Mouse (Mus musculus) forebrain, embryonic 15.5 days (tissue): ENCODE measurements at regions not wholly inside any gene's neighbourhood (a gene's known extent, or its start where the extent isn't known, plus 50 kb on each side); places are given as distances from the start of the nearest gene placed in this dataset.
A peak's percentile ranks its signal among the peaks of the same experiment; 100 is the strongest.

ENCODE experiments used
- ATAC-seq: fragments of 200-750 bp; cut with Nextera tagmentation; replicated peaks from 2 replicates; pipeline ENCODE4 v1.8.0; 2017; ENCODE audit warnings: mild to moderate bottlenecking, moderate TSS enrichment, moderate library complexity
- H3K27ac ChIP-seq: fragments of 300-500 bp; sonication (generic); replicated peaks from 2 replicates; pipeline ENCODE4 v1.5.1; 2015; ENCODE audit warnings: mild to moderate bottlenecking, inconsistent platforms
- H3K27me3 ChIP-seq: fragments of 300-500 bp; sonication (generic); 2 replicates; pipeline ENCODE4 v1.6.1; 2015; ENCODE audit warnings: inconsistent platforms
- H3K36me3 ChIP-seq: fragments of 300-500 bp; sonication (generic); 2 replicates; pipeline ENCODE4 v1.6.1; 2015; ENCODE audit warnings: mild to moderate bottlenecking, inconsistent platforms
- H3K4me1 ChIP-seq: fragments of 300-500 bp; sonication (generic); 2 replicates; pipeline ENCODE4 v1.6.1; 2015; ENCODE audit warnings: inconsistent platforms
- H3K4me2 ChIP-seq: fragments of 300-500 bp; sonication (generic); replicated peaks from 2 replicates; pipeline ENCODE4 v1.6.1; 2015; ENCODE audit warnings: mild to moderate bottlenecking, inconsistent platforms
- H3K4me3 ChIP-seq: fragments of 300-500 bp; sonication (generic); 2 replicates; pipeline ENCODE4 v1.5.1; 2015; ENCODE audit warnings: mild to moderate bottlenecking, inconsistent platforms
- H3K9ac ChIP-seq: fragments of 300-500 bp; sonication (generic); replicated peaks from 2 replicates; pipeline ENCODE4 v1.6.1; 2015; ENCODE audit warnings: mild to moderate bottlenecking, inconsistent platforms
- H3K9me3 ChIP-seq: fragments of 300-500 bp; sonication (generic); 2 replicates; pipeline ENCODE4 v1.6.1; 2016; ENCODE audit warnings: inconsistent platforms
- WGBS: fragments of 180-500 bp; shearing (Covaris S2); methylation state at CpG from one replicate; pipeline ENCODE4 v1.1.7; 2015; ENCODE audit warnings: mixed read lengths; 5-methylcytosine and 5-hydroxymethylcytosine counted together

- Histone ChIP-seq H3K9me3 (no peaks in the 10 kb centered on the region), H3K4me3 (no peak overlapping the region), H3K4me2 (no peak overlapping the region), H3K36me3 (no peaks in the 10 kb centered on the region), H3K27me3 (no peaks in the 10 kb centered on the region), H3K9ac (no peak overlapping the region), H3K27ac (no peak overlapping the region; the same call in 1 of the 2 replicates), H3K4me1 (0 out of 2 replicates have a peak, but pooled peaks cover 7% of the 10 kb centered on the region)
- ATAC-seq, result 0 out of 2 replicates have a peak, but pooled peaks have one; percentile 32
- 8% methylated on average over 2 of the region's 2 CpGs for WGBS
These were observed 916.3 kb downstream of the Rps29 start for GRCm38 (mm10) chr12:68242683-68243082.

GRCm38 (mm10) chr12:68231803-68232202 lies 927.2 kb downstream of the Rps29 start:
- Histone ChIP-seq H3K4me2 (no peak overlapping the region), H3K27me3 (no peaks in the 10 kb centered on the region), H3K9ac (no peak overlapping the region), H3K27ac (no peak overlapping the region), H3K4me3 (no peak overlapping the region), H3K9me3 (no peaks in the 10 kb centered on the region), H3K4me1 (no peaks in the 10 kb centered on the region), H3K36me3 (no peaks in the 10 kb centered on the region)
- no peak for ATAC-seq
- 78% methylated on average over 3 of the region's 3 CpGs for WGBS

DNA sequence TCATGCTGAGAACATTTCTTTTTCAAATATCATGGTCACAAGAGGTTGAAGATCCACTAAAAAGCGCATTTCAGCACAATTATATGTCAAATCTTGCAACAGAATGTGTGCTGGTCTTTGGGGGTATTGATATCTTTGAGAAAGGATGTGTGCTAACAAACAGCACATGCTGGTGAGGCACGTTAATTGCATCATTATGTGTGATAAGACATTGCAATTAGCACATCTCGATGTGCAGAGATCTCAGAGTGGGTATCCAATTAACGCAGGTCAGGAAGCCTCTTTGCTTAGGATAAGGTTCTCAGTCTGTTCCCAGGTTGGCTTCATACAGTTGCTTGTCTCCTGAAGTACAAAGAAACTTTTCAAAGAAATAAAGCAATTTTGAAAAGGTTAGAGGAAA lies 941.9 kb downstream of the Rps29 start:
- H3K27me3 ChIP-seq, result no peaks in the 10 kb centered on the region
- no peaks in the 10 kb centered on the region for H3K4me1 ChIP-seq
- no peaks in the 10 kb centered on the region for H3K9me3 ChIP-seq
- WGBS, result 21% methylated on average over 4 of the region's 4 CpGs
- no peak for ATAC-seq
- no peak overlapping the region for H3K4me2 ChIP-seq
- no peak overlapping the region for H3K4me3 ChIP-seq
- H3K36me3 ChIP-seq, result no peaks in the 10 kb centered on the region
- H3K9ac ChIP-seq, result no peak overlapping the region
- no peak overlapping the region for H3K27ac ChIP-seq

DNA sequence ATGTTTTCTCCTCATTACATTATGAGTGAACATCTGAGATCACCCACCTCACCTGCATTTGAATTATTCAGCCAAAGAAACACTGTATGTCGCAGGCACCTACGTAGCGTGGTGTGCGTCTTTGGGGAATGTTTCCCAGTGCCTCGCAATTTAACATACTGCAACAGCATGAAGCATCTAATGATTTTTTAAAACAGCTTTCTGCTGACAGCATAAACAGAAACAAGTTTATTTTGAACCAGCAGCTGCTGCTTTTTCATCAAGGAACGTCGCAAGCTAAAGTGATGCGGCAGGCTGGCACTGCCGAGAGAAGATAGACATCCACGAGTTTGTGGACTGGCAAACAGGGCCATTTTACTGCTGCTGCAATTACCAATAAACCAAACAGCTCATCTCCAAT lies 950.7 kb downstream of the Rps29 start:
- no peak overlapping the region for H3K9ac ChIP-seq
- 73% methylated on average over 10 of the region's 10 CpGs for WGBS
- ATAC-seq, result 0 out of 2 replicates have a peak, but pooled peaks have one; percentile 57
- no peak overlapping the region for H3K4me3 ChIP-seq
- no peaks in the 10 kb centered on the region for H3K4me1 ChIP-seq
- H3K4me2 ChIP-seq, result no peak overlapping the region
- no peak overlapping the region for H3K27ac ChIP-seq
- H3K27me3 ChIP-seq, result no peaks in the 10 kb centered on the region
- no peaks in the 10 kb centered on the region for H3K36me3 ChIP-seq
- H3K9me3 ChIP-seq, result no peaks in the 10 kb centered on the region

GRCm38 (mm10) chr12:68183858-68184257 lies 961.5 kb upstream of the Mdga2 start:
- no peaks in the 10 kb centered on the region for H3K9me3 ChIP-seq
- H3K4me3 ChIP-seq, result no peak overlapping the region
- no peak overlapping the region for H3K27ac ChIP-seq
- 92% methylated on average over 1 of the region's 1 CpGs for WGBS
- no peak for ATAC-seq
- no peaks in the 10 kb centered on the region for H3K27me3 ChIP-seq
- H3K9ac ChIP-seq, result no peak overlapping the region
- no peak overlapping the region for H3K4me2 ChIP-seq
- no peaks in the 10 kb centered on the region for H3K36me3 ChIP-seq
- H3K4me1 ChIP-seq, result no peaks in the 10 kb centered on the region

DNA sequence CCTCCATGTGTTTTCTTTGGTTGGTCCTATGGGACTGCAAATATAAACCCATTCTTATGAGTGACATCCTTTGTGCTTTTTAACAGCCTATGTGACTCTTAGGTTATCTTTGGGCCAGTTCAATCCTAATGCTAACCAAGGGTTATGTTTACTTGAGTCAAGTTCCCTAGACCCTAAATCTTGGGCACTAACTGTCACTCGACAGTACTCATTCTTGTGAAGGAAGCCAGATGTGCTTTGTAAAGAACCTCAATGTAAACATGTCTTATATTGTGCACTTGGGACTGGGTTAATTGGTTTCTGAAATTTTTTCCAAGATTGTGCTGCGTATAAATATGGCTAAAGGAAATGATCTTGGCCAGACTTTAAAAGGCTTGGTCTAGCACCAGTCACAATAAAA lies 939.0 kb upstream of the Mdga2 start:
- WGBS, result 85% methylated on average over 2 of the region's 2 CpGs
- no peak for ATAC-seq
- H3K9ac ChIP-seq, result no peak overlapping the region
- H3K27ac ChIP-seq, result no peak overlapping the region
- H3K4me1 ChIP-seq, result no peaks in the 10 kb centered on the region
- no peaks in the 10 kb centered on the region for H3K36me3 ChIP-seq
- H3K4me2 ChIP-seq, result no peak overlapping the region
- H3K4me3 ChIP-seq, result no peak overlapping the region
- H3K9me3 ChIP-seq, result no peaks in the 10 kb centered on the region
- H3K27me3 ChIP-seq, result no peaks in the 10 kb centered on the region

- no peak overlapping the region for H3K4me3 ChIP-seq
- H3K27ac ChIP-seq, result no peak overlapping the region
- H3K4me1 ChIP-seq, result no peaks in the 10 kb centered on the region
- H3K9me3 ChIP-seq, result no peaks in the 10 kb centered on the region
- no peak for ATAC-seq
- no peaks in the 10 kb centered on the region for H3K36me3 ChIP-seq
- H3K9ac ChIP-seq, result no peak overlapping the region
- no peaks in the 10 kb centered on the region for H3K27me3 ChIP-seq
- 27% methylated on average over 4 of the region's 4 CpGs for WGBS
- H3K4me2 ChIP-seq, result no peak overlapping the region
These were observed 925.7 kb upstream of the Mdga2 start for GRCm38 (mm10) chr12:68148066-68148465.

DNA sequence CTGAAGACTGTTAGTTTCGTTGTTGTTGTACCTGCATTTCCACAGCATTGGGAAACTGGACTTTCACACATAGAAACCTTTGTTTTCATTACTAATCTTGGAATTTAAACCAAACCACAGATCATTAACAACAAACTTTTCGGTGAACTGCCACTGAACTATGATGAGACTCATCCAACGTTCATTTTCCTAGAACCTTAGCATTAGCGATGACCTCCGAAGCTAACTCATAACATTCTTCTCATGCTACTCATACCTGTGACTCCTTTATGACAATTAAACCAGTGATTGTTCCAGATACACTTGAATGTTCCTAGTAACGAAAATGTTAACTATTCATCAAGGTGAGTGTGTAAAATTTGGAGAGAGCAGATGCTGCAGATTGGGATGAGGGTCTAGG lies 917.5 kb upstream of the Mdga2 start:
- no peaks in the 10 kb centered on the region for H3K27me3 ChIP-seq
- H3K9me3 ChIP-seq, result no peaks in the 10 kb centered on the region
- H3K4me2 ChIP-seq, result no peak overlapping the region
- H3K27ac ChIP-seq, result no peak overlapping the region
- no peak overlapping the region for H3K9ac ChIP-seq
- no peaks in the 10 kb centered on the region for H3K4me1 ChIP-seq
- H3K36me3 ChIP-seq, result no peaks in the 10 kb centered on the region
- no peak for ATAC-seq
- WGBS, result 89% methylated on average over 6 of the region's 6 CpGs
- H3K4me3 ChIP-seq, result no peak overlapping the region

GRCm38 (mm10) chr12:68131776-68132175 lies 909.4 kb upstream of the Mdga2 start:
- Histone ChIP-seq H3K9me3 (no peaks in the 10 kb centered on the region), H3K4me3 (no peak overlapping the region), H3K9ac (no peak overlapping the region), H3K27ac (no peak overlapping the region), H3K36me3 (no peaks in the 10 kb centered on the region), H3K27me3 (no peaks in the 10 kb centered on the region), H3K4me1 (no peaks in the 10 kb centered on the region), H3K4me2 (no peak overlapping the region)
- no peak for ATAC-seq

DNA sequence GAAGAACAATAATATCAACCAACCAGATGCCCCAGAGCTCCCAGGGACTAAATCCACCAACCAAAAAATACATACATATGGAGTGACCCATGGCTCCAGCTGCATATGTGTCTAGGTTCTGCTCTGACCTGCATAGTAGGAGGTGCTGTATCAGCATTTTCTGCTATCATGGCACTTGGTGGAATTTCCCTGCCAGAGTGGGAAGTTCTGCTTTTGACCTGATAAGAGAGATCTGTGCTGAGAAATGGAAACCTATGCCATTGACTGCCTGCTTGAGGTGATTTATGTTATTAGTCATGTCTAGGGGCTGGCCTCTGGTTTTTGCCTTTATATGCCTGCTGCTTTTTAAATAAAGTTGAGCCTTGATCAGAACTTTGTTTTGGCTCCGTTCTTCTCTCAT lies 893.4 kb upstream of the Mdga2 start:
- no peaks in the 10 kb centered on the region for H3K9me3 ChIP-seq
- H3K4me1 ChIP-seq, result no peaks in the 10 kb centered on the region
- H3K27me3 ChIP-seq, result no peaks in the 10 kb centered on the region
- H3K27ac ChIP-seq, result no peak overlapping the region
- H3K9ac ChIP-seq, result no peak overlapping the region
- no peak for ATAC-seq
- H3K36me3 ChIP-seq, result no peaks in the 10 kb centered on the region
- no peak overlapping the region for H3K4me2 ChIP-seq
- 66% methylated on average over 1 of the region's 1 CpGs for WGBS
- no peak overlapping the region for H3K4me3 ChIP-seq
